Mouse (Mus musculus) myocyte (in vitro differentiated cells): ENCODE results near the gene Agpat3.

Source experiments
- MAX ChIP-seq: IDR thresholded peaks from one replicate; pipeline ENCODE4 v1.6.1; 2011; ENCODE audit warnings: low read depth, mild to moderate bottlenecking, control low read depth
- POLR2A ChIP-seq: IDR thresholded peaks from one replicate; pipeline ENCODE4 v1.6.1; 2011; ENCODE audit warnings: low read depth, mild to moderate bottlenecking, control low read depth, moderate library complexity; ENCODE audit not compliant: insufficient read length
- POLR2AphosphoS2 ChIP-seq: IDR thresholded peaks from one replicate; pipeline ENCODE4 v1.6.1; 2011; ENCODE audit warnings: low read depth, control low read depth; ENCODE audit not compliant: insufficient read length
- REST ChIP-seq: IDR thresholded peaks from one replicate; pipeline ENCODE4 v1.6.1; 2011; ENCODE audit warnings: mild to moderate bottlenecking, control low read depth, moderate library complexity; ENCODE audit not compliant: insufficient read depth, insufficient read length
- TCF12 ChIP-seq: IDR thresholded peaks from one replicate; pipeline ENCODE4 v1.6.1; 2011; ENCODE audit warnings: mild to moderate bottlenecking, control low read depth; ENCODE audit not compliant: poor library complexity, insufficient read depth, severe bottlenecking
- TCF3 ChIP-seq: IDR thresholded peaks from one replicate; pipeline ENCODE4 v1.6.1; 2011; ENCODE audit warnings: low read depth, control low read depth; ENCODE audit not compliant: insufficient read length
- USF1 ChIP-seq: IDR thresholded peaks from one replicate; pipeline ENCODE4 v1.6.1; 2011; ENCODE audit warnings: low read depth, mild to moderate bottlenecking, control low read depth, moderate library complexity

DNA sequence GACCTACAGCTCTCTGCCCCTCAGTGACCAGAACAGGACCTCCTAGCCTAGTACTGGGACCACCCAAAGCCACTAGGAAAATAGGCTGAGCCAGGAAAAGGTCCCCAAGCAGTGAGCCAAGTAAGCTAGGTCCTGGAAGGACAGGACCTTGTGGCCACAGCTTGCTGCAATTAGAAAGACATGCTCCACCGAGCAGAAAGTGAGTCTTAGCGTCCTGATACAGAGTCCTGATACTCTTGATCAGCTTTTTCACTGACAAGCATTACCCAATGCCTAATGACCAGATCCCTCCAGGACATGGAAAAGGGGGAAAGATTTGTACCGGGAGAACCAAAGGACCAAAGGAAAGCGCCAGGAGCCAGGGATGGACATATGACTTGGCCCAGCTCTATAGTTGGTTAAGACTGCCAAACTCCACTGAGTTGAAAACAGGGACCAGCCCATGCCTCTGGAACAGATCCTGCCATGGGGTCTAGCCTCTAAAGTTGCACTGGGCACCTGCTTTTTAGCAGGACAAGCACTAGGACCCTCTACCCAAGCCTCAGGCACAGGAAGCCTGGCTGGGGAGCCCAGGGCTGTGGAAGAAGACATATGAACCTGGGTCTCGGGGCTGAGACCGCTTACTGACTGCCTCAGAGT, 17.2 kb downstream of the Agpat3 start:
- no peak for TF ChIP-seq POLR2A
- no peak for TF ChIP-seq REST
- no peak for TF ChIP-seq TCF12
- TF ChIP-seq MAX, result no peak
- TF ChIP-seq POLR2AphosphoS2, result no peak
- TF ChIP-seq USF1, result no peak
- TF ChIP-seq TCF3, result no peak
